Mouse (Mus musculus): ENCODE results near the gene Slc22a18.

GRCm38 (mm10) chr7:143505823-143506222, 32.3 kb downstream of the Slc22a18 start:
- TF ChIP-seq CTCF (IDR thresholded peaks at IDR 0.05; ENCODE audit: low read depth, low read length) = peak; percentile 89
- TF ChIP-seq POLR2A (IDR thresholded peaks at IDR 0.05; ENCODE audit: extremely low read depth, insufficient read depth, low read length) = no peak

Measured in liver, adult 2 months (tissue).